Comparison of ENCODE assay signal across 26 mouse cellular contexts in genomic region chr4:136098446-136098845, GRCm38 (mm10).
"Had no signal": no experiment of that assay in that cellular context is flagged by ENCODE, and none has a peak within 500 bp of the region (broad histone marks: within the 10 kb centered on the region; RNA-seq: fewer than 3 reads in every experiment).

No protein-coding gene starts in this region.

- H3K4me1 ChIP-seq: liver, embryonic 12.5 days had no signal

- H3K27ac ChIP-seq: heart, adult 2 months; heart, embryonic 13.5 days; heart, embryonic 15.5 days; hindbrain, embryonic 13.5 days; hindbrain, embryonic 15.5 days; hindbrain, postnatal 0 days; kidney, embryonic 15.5 days; kidney, postnatal 0 days; limb, embryonic 13.5 days; limb, embryonic 15.5 days; liver, embryonic 12.5 days; liver, embryonic 14.5 days had no signal

- ATAC-seq: hindbrain, postnatal 0 days; intestine, embryonic 16.5 days; liver, embryonic 12.5 days had no signal

- DNase-seq: gastrocnemius, postnatal 14 days; gastrocnemius, postnatal 36 days; heart, adult 11 months; heart, adult 2 months; heart, postnatal 14 days; heart, postnatal 36 days; kidney, adult 11 months; kidney, adult 2 months; kidney, adult 9 months; kidney, postnatal 14 days; kidney, postnatal 36 days; layer of hippocampus, adult 9-11 months; layer of hippocampus, postnatal 36 days; left cerebral cortex, postnatal 4 days had no signal

- H3K4me3 ChIP-seq: heart, adult 2 months; heart, embryonic 13.5 days; heart, embryonic 15.5 days; hindbrain, embryonic 13.5 days; hindbrain, embryonic 15.5 days; kidney, embryonic 15.5 days; limb, embryonic 13.5 days; limb, embryonic 15.5 days; liver, embryonic 12.5 days had no signal
